ENCODE assay signal across 14 mouse cellular contexts in genomic region chr5:75378655-75379054, GRCm38 (mm10).
A peak's percentile ranks its signal among the peaks of the same experiment; 100 is the strongest.
DNase-seq lines count a peak whose midpoint lies in the region; ATAC-seq lines count a peak whose summit lies in the region.
"Had no signal": no experiment of that assay in that cellular context is flagged by ENCODE, and none has a peak within 500 bp of the region (broad histone marks: within the 10 kb centered on the region; RNA-seq: fewer than 3 reads in every experiment).

No protein-coding gene starts in this region.

- peak overlapping the region; percentile 36; the same call in 1 of the 2 replicates for H3K27ac ChIP-seq in heart, embryonic 10.5 days
- no peak overlapping the region for H3K27ac ChIP-seq in midbrain, embryonic 11.5 days (ENCODE audit: low read depth, low read length)
- no peak overlapping the region for H3K27ac ChIP-seq in midbrain, embryonic 13.5 days
- H3K27ac ChIP-seq in liver, embryonic 16.5 days (ENCODE audit: low read length) = peak overlapping the region; percentile 45
- peak overlapping the region; percentile 84 for H3K27ac ChIP-seq in stomach, embryonic 15.5 days
- H3K27ac ChIP-seq in forebrain, embryonic 13.5 days = no peak overlapping the region
- H3K27ac ChIP-seq: embryonic facial prominence, embryonic 10.5 days; limb, embryonic 13.5 days; neural tube, embryonic 12.5 days had no signal

- DNase-seq in heart, embryonic 10.5 days (ENCODE audit: low spot score) = no peak
- DNase-seq in heart, postnatal 10 days = no peak
- no peak for DNase-seq in midbrain, embryonic 11.5 days (ENCODE audit: low spot score, missing footprints)
- DNase-seq in right cerebral cortex, postnatal 25 days = no peak
- DNase-seq: cerebellum, adult 2 months; retina, postnatal 1 day had no signal

- no peak overlapping the region for H3K4me2 ChIP-seq in midbrain, embryonic 11.5 days
- no peak overlapping the region for H3K4me2 ChIP-seq in midbrain, embryonic 13.5 days (replicated peaks)
- H3K4me2 ChIP-seq in liver, embryonic 16.5 days (ENCODE audit: low read depth, low read length) = no peak overlapping the region
- no peak overlapping the region for H3K4me2 ChIP-seq in stomach, embryonic 15.5 days
- no peak overlapping the region for H3K4me2 ChIP-seq in forebrain, embryonic 13.5 days
- H3K4me2 ChIP-seq: limb, embryonic 13.5 days; neural tube, embryonic 12.5 days had no signal

- H3K27me3 ChIP-seq in heart, embryonic 10.5 days (ENCODE audit: insufficient read depth, poor library complexity, severe bottlenecking) = 0 out of 2 replicates have a peak, but pooled peaks cover 3% of the 10 kb centered on the region
- no peaks in the 10 kb centered on the region for H3K27me3 ChIP-seq in midbrain, embryonic 11.5 days (ENCODE audit: control insufficient read depth, insufficient read depth, low read length)
- H3K27me3 ChIP-seq in midbrain, embryonic 13.5 days = no peaks in the 10 kb centered on the region
- no peaks in the 10 kb centered on the region for H3K27me3 ChIP-seq in liver, embryonic 16.5 days (ENCODE audit: control insufficient read depth, insufficient read depth, low read depth, low read length)
- H3K27me3 ChIP-seq in stomach, embryonic 15.5 days (replicated peaks) = no peaks in the 10 kb centered on the region
- H3K27me3 ChIP-seq in forebrain, embryonic 13.5 days = 0 out of 2 replicates have a peak, but pooled peaks cover 2% of the 10 kb centered on the region
- H3K27me3 ChIP-seq: limb, embryonic 13.5 days; neural tube, embryonic 12.5 days had no signal

- H3K4me3 ChIP-seq in heart, embryonic 10.5 days = no peak overlapping the region
- no peak overlapping the region for H3K4me3 ChIP-seq in midbrain, embryonic 11.5 days (ENCODE audit: low read depth, low read length)
- no peak overlapping the region for H3K4me3 ChIP-seq in midbrain, embryonic 13.5 days (replicated peaks)
- H3K4me3 ChIP-seq in liver, embryonic 16.5 days (ENCODE audit: low read depth, low read length) = no peak overlapping the region
- H3K4me3 ChIP-seq in stomach, embryonic 15.5 days (replicated peaks) = no peak overlapping the region
- no peak overlapping the region for H3K4me3 ChIP-seq in forebrain, embryonic 13.5 days
- H3K4me3 ChIP-seq: embryonic facial prominence, embryonic 10.5 days; limb, embryonic 13.5 days; neural tube, embryonic 12.5 days had no signal

- peaks cover 19% of the 10 kb centered on the region for H3K4me1 ChIP-seq in heart, embryonic 10.5 days
- peaks cover 2% of the 10 kb centered on the region; the same call in 1 of the 2 replicates for H3K4me1 ChIP-seq in midbrain, embryonic 11.5 days (ENCODE audit: control insufficient read depth, insufficient read depth, low read length)
- H3K4me1 ChIP-seq in midbrain, embryonic 13.5 days (replicated peaks) = peaks cover 9% of the 10 kb centered on the region
- H3K4me1 ChIP-seq in liver, embryonic 16.5 days (ENCODE audit: control insufficient read depth, low read depth, low read length) = peaks cover 24% of the 10 kb centered on the region
- peaks cover 18% of the 10 kb centered on the region; the same call in 1 of the 2 replicates for H3K4me1 ChIP-seq in stomach, embryonic 15.5 days
- H3K4me1 ChIP-seq in forebrain, embryonic 13.5 days = no peaks in the 10 kb centered on the region
- H3K4me1 ChIP-seq: neural tube, embryonic 12.5 days had no signal

- no peaks in the 10 kb centered on the region for H3K36me3 ChIP-seq in heart, embryonic 10.5 days
- no peaks in the 10 kb centered on the region for H3K36me3 ChIP-seq in midbrain, embryonic 11.5 days (ENCODE audit: control insufficient read depth, insufficient read depth, low read length)
- H3K36me3 ChIP-seq in midbrain, embryonic 13.5 days = no peaks in the 10 kb centered on the region
- no peaks in the 10 kb centered on the region for H3K36me3 ChIP-seq in liver, embryonic 16.5 days (ENCODE audit: control insufficient read depth, insufficient read depth)
- H3K36me3 ChIP-seq in stomach, embryonic 15.5 days = no peaks in the 10 kb centered on the region
- H3K36me3 ChIP-seq in forebrain, embryonic 13.5 days (ENCODE audit: poor library complexity, severe bottlenecking) = no peaks in the 10 kb centered on the region
- H3K36me3 ChIP-seq: embryonic facial prominence, embryonic 10.5 days; G1E; limb, embryonic 13.5 days; neural tube, embryonic 12.5 days had no signal

- intact Hi-C loops in heart, postnatal 10 days (cut with DNase I) = loop anchor here (5.0 kb wide), 2 partner anchors 199 to 474 kb away; no protein-coding TSS in a partner anchor

- 38% methylated on average over 2 of the region's 2 CpGs for WGBS in heart, embryonic 10.5 days
- 50% methylated on average over 2 of the region's 2 CpGs for WGBS in midbrain, embryonic 11.5 days
- 58% methylated on average over 2 of the region's 2 CpGs for WGBS in midbrain, embryonic 13.5 days
- 8% methylated on average over 2 of the region's 2 CpGs for WGBS in liver, embryonic 16.5 days (ENCODE audit: insufficient replicate concordance)
- 32% methylated on average over 2 of the region's 2 CpGs for WGBS in stomach, embryonic 15.5 days
- 84% methylated on average over 2 of the region's 2 CpGs for WGBS in forebrain, embryonic 13.5 days

- ATAC-seq in midbrain, embryonic 11.5 days (ENCODE audit: low FRiP score) = peak; percentile 27; the same call in 1 of the 2 replicates
- ATAC-seq in midbrain, embryonic 13.5 days = no peak
- ATAC-seq in liver, embryonic 16.5 days (ENCODE audit: low read depth) = no peak
- peak; percentile 48; the same call in 1 of the 2 replicates for ATAC-seq in stomach, embryonic 15.5 days (ENCODE audit: insufficient read depth, low FRiP score, low read depth)
- no peak for ATAC-seq in forebrain, embryonic 13.5 days

- no peaks in the 10 kb centered on the region for H3K9me3 ChIP-seq in heart, embryonic 10.5 days
- no peaks in the 10 kb centered on the region for H3K9me3 ChIP-seq in midbrain, embryonic 11.5 days (ENCODE audit: control insufficient read depth, low read length)
- no peaks in the 10 kb centered on the region for H3K9me3 ChIP-seq in midbrain, embryonic 13.5 days
- no peaks in the 10 kb centered on the region for H3K9me3 ChIP-seq in liver, embryonic 16.5 days (replicated peaks; ENCODE audit: control insufficient read depth, low read length)
- no peaks in the 10 kb centered on the region for H3K9me3 ChIP-seq in stomach, embryonic 15.5 days
- H3K9me3 ChIP-seq in forebrain, embryonic 13.5 days (replicated peaks) = no peaks in the 10 kb centered on the region
- H3K9me3 ChIP-seq: embryonic facial prominence, embryonic 10.5 days; G1E; limb, embryonic 13.5 days; neural tube, embryonic 12.5 days had no signal

- no peak overlapping the region for H3K9ac ChIP-seq in midbrain, embryonic 11.5 days (ENCODE audit: low read length)
- H3K9ac ChIP-seq in midbrain, embryonic 13.5 days (replicated peaks) = no peak overlapping the region
- no peak overlapping the region for H3K9ac ChIP-seq in liver, embryonic 16.5 days (ENCODE audit: low read depth, low read length)
- no peak overlapping the region for H3K9ac ChIP-seq in stomach, embryonic 15.5 days
- H3K9ac ChIP-seq in forebrain, embryonic 13.5 days = no peak overlapping the region
- H3K9ac ChIP-seq: limb, embryonic 13.5 days; neural tube, embryonic 12.5 days had no signal

Comparison
In these comparisons a context has a peak if more than half of its experiments do, and no peak if none do; other contexts are left out.
1. ATAC-seq: peak in midbrain, embryonic 11.5 days (single experiment) and stomach, embryonic 15.5 days (single experiment); none in midbrain, embryonic 13.5 days (single experiment), liver, embryonic 16.5 days (single experiment) and forebrain, embryonic 13.5 days (single experiment).
2. H3K27ac ChIP-seq: peak in heart, embryonic 10.5 days (single experiment), liver, embryonic 16.5 days (single experiment) and stomach, embryonic 15.5 days (single experiment); none in midbrain, embryonic 11.5 days (single experiment), midbrain, embryonic 13.5 days (single experiment) and forebrain, embryonic 13.5 days (single experiment).